Mouse (Mus musculus): ENCODE data around the gene Plcl2.

Gene Plcl2

DNA sequence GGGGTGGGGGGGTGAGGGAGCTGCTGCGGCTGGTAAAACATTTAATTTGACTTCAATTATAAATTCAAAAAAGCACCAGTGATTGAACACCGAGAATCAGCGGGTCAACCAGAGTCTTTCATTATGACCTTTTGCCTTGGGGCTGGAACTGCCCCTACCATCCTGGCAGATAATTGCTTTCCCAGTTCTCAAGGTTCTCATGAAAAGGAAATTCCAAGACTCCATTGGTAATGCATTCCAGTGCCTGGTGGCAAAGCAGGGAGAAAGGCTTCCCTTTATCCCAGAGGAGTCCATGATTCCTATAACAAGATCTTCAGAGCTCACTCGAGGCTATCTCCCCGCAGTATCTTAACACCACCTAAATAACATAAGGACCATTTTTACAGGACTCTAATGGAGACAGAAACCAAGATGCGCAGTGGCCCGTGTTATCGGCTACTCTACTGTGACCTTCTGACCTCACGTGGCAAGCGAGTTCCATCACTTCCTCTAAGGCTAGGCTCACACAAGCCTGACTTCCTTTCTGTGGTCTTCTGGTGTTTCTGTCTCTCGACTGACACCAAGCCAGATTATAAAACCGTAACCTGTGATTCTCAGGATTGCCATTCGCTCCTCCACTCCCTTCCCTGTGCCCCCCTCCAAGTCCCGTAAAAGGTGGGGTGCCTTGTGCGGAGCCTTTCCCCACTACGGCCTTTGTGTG is 10.0 kb upstream of the Plcl2 start:
- DNase-seq (ENCODE audit: low spot score in 2 of 2): no peak

GRCm38 (mm10) chr17:50500806-50501205 is 8.4 kb upstream of the Plcl2 start:
- no peak for DNase-seq (ENCODE audit: low spot score in 2 of 2)

GRCm38 (mm10) chr17:50503075-50503474 is 6.1 kb upstream of the Plcl2 start:
- no peak for DNase-seq (ENCODE audit: low spot score in 2 of 2)

DNA sequence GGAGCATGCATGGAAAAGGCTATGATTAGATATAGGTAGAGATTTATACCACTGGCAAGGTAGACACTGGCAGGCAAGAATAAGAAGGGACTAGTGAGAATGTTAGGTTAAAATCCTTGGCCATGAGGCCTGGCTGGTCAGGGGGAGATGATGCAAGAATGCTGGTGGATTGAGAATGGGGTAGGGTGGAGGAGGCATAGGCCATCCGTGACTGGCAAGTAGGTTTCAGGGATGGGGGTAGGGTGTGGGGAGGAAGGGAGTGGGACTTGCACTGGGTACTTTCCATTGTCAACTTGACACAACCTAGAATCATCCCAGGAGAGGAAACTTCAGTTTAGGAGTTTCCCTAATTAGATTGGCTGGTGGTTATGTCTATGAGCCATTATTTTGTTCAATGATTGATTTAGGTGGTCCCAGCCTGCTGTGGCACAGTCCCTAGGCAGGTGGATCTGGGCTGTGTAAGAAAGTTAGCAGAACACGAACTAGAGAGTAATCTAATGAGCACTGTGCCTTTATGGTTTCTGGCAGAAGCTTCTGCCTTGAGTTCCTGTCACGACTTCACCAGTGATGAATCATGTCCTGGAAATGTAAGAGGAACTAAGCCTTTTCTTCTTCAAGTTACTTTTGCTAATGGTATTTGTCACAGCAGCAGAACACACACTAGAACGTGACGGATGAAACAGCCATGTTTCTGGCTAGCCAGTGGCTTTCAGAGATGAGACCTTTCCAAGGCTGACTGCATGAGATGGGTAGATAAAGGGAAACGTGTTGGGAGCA is 4.9 kb upstream of the Plcl2 start:
- no peak for DNase-seq (ENCODE audit: low spot score in 2 of 2)

DNA sequence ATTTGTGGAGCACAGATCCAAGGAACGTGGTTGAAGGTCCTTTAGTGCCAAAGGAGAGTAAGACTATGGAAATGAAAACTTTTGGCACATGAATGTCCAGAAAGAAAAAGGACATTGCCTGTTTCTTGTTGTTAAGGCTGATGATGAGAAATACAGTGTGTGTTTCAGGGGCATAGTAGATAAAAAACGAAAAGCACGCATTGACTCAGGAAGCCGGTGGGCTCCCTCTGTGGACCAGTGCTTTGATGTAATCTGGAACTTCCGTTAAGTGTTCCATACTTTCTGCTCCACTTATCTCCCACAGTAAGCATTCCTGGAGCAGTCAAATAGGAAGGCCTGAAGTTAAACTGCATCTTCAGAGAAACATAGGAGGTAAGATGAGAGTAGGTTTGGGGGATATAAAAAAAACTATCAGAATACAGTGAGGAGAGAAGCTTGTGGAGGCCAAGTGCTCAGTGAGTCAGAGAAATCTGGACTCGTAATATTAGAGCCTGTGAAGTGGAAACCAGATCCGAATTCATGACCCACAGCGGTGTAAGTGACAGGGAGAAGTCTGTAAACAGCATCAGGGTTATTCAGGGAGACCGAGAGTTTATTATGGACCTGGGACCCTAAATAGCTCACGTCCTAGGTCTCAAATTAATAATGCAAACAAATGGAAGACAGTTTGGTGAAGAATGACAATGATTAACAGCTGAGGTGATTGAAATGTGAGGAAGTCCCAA is 3.1 kb upstream of the Plcl2 start:
- no peak for DNase-seq (ENCODE audit: low spot score in 2 of 2)

GRCm38 (mm10) chr17:50506861-50507321 is 2.3 kb upstream of the Plcl2 start:
- DNase-seq (ENCODE audit: low spot score in 2 of 2): peak in 1 of 2 experiments; percentile 10

GRCm38 (mm10) chr17:50508055-50508774 is 988 bp upstream of the Plcl2 start:
- no peak for DNase-seq (ENCODE audit: low spot score in 2 of 2)

DNA sequence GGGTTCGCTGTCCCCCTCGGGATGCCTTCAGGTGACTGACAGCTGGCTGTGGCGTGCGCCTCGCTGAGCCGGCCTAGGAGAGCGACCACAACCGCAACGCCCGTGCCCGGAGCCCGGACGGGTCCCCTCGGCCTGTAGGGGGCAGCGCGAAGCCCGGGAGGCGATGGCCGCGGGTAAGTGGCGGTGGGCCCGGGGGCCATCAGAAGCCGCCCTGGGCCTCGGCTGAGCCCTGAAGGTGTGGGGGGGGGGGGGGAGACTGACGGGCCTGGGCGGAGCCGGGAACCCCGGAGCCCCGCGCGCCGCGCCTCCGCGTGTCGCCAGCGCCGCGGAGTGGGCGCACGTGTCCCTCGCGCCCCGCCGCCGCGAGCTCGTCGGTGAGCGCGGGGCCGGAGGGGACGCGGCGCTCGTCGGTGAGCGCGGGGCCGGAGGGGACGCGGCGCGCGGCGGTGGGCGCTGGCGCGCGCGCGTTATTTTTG is 390 bp upstream of the Plcl2 start:
- DNase-seq (ENCODE audit: low spot score in 2 of 2): peak; percentile 55 to 81

GRCm38 (mm10) chr17:50510279-50510678 is 1.1 kb downstream of the Plcl2 start:
- DNase-seq (ENCODE audit: low spot score in 2 of 2): no peak

DNA sequence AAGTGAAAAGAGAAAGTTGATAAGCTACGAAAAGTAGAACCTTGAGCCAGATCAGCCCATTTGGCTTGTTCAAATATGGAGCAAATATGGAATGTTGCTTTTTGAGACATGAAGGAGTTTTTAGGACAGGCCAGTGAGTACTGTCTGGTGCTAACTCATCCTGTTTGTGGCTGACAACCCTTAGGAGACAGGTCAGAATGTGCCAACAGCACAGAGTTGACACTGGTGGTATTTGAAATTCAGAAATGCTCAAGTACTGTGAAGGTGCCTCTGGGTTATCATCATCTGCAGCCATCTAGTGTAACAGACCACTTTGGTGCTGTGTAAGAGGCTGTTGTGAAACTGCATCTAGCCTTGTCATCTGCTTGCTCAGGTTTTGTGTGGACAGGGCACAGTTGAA is 1.5 kb downstream of the Plcl2 start:
- DNase-seq (ENCODE audit: low spot score in 2 of 2): no peak

- DNase-seq (ENCODE audit: low spot score in 2 of 2): no peak
Measured at GRCm38 (mm10) chr17:50512222-50512621, 3.0 kb downstream of the Plcl2 start.

GRCm38 (mm10) chr17:50512841-50513240 is 3.6 kb downstream of the Plcl2 start:
- DNase-seq (ENCODE audit: low spot score in 2 of 2): no peak

DNA sequence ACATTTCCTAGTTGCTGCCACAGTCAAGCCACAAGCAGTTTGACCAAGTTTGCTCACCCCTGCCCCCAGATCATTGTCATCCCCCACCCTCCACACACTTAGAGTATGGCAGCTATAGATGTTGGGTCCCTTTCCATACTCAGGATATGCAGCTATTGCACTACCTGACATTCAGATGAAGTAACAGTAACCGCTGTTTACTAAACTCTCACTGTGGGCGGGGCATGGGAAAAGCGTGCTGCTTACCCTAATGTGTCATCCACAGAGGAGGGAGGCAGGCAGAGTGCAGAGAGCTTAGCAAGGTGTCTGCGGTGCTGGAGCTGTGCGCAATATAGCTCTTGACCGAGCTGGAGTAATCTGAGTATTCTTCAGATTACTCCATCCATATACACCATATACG is 4.2 kb downstream of the Plcl2 start:
- DNase-seq (ENCODE audit: low spot score in 2 of 2): no peak

GRCm38 (mm10) chr17:50514012-50514411 is 4.8 kb downstream of the Plcl2 start:
- no peak for DNase-seq (ENCODE audit: low spot score in 2 of 2)

- no peak for DNase-seq (ENCODE audit: low spot score in 2 of 2)
Measured at GRCm38 (mm10) chr17:50515926-50516325, 6.7 kb downstream of the Plcl2 start.

GRCm38 (mm10) chr17:50517781-50518415 is 8.7 kb downstream of the Plcl2 start:
- no peak for DNase-seq (ENCODE audit: low spot score in 2 of 2)

- DNase-seq (ENCODE audit: low spot score in 2 of 2): no peak
Measured at GRCm38 (mm10) chr17:50519588-50519987, 10.4 kb downstream of the Plcl2 start.

DNA sequence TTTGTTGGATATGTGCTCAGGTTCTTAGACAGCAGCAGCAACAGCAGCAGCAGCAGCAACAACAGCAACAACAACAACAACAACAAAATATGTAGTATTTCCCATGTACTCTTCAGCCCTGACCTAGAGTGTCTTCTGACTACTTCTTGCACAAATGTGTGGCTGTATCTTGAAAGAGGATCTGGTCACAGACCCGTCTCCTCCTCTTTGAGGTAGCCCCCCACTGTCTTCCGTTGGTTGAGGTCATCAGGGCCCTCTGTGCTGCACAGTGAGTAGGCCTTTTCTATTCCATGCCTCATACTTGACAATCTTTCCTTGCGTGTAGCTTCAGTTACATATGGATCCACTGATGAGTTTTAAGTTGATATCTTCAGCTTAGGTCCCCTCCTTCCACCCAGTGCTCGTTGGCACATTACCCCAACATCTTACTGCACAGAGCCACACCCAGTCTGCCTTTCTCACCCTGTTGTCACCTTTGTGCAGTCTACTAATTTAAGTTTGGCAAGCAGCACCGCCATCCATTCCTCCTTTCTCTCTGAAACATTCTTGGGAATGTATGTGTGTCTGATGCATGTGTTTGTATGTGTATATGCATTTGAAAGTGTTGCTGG is 13.4 kb downstream of the Plcl2 start:
- DNase-seq (ENCODE audit: low spot score in 2 of 2): no peak

- DNase-seq (ENCODE audit: low spot score in 2 of 2): no peak
Measured at GRCm38 (mm10) chr17:50524970-50525369, 15.8 kb downstream of the Plcl2 start.

- no peak for DNase-seq (ENCODE audit: low spot score in 2 of 2)
Measured at GRCm38 (mm10) chr17:50525821-50526220, 16.6 kb downstream of the Plcl2 start.

- no peak for DNase-seq (ENCODE audit: low spot score in 2 of 2)
Measured at GRCm38 (mm10) chr17:50530089-50530488, 20.9 kb downstream of the Plcl2 start.
